Mouse (Mus musculus) olfactory bulb, adult 2 months (tissue): ENCODE measurements at regions not wholly inside any gene's neighbourhood (a gene's known extent, or its start where the extent isn't known, plus 50 kb on each side); places are given as distances from the start of the nearest gene placed in this dataset.

Experiments
- CTCF ChIP-seq: fragments of 200-500 bp; IDR thresholded peaks from 2 replicates; pipeline ENCODE4 v1.5.1; 2012; ENCODE audit warnings: low read depth, mild to moderate bottlenecking, low read length, moderate library complexity; ENCODE audit not compliant: insufficient read depth
- POLR2A ChIP-seq: fragments of 200-500 bp; IDR thresholded peaks from 2 replicates; pipeline ENCODE4 v1.6.1; 2012; ENCODE audit warnings: mild to moderate bottlenecking, low read depth, low read length, moderate library complexity; ENCODE audit not compliant: insufficient read depth

DNA sequence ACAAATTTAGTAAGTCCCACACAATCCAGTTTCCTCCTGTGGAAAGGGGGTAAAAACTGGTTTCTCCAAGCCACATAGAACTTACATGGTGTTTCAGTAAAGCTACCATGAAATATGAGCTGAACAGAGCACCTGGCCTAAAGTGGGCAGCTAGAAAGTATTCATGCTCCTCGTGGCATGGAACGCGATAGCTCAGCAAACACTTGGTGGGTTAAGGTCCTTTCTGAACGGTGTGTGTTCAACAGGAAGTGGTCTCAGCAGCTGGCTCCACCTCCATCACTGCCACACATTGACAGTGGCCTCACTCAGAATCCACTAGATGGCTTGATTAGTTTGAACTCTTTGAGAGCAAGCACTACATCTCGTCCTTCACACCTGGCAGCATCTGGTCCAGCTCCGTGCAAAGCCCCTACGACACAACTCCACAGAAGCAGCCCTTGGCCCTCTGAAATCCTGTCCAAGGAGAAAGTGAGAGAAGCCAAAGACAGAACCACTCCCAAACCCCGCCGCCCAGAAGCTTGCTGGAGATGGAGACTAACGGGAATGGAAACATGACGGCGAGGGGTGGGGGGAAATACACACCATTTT lies 215.2 kb downstream of the Srbd1 start:
- TF ChIP-seq POLR2A: no peak
- TF ChIP-seq CTCF: no peak
